Mouse (Mus musculus): ENCODE data around the gene Prr23a2. TPM values are rescaled to one million over a fixed set of nuclear protein-coding genes. Genes with fewer than 3 reads are reported as not detected.
"Not testable (repeated sequence)": the region's sequence is repeated elsewhere in the genome, so short reads cannot be mapped to it uniquely, and the experiment has no call there.

Prr23a2 gene
- not detected in 2 replicates for polyA plus RNA-seq (2015; fragmentation: Nextera tagmentation; extraction: Ambion mirVana)

DNA sequence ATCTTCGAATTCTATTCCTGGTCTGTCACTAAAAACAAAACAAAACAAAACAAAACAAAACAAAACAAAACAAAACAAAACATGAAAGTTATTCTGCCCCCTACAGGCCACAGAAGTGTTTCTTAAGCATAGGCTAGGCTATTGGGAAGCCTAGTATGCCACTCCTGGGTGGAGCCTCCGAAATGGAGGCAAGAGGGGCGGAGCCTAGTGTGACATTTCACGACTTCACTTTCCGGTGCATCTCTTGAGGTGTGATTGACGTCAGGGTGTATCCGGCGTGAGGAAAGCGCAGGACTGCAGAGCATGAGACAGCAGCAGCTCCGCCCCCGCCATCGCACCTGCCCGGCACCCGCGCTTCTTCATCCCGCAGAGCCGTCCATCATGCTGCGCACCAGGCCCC lies at the start of gene Prr23a2:
Prr23a2 (plus strand) TSS at position 285 of the 400 bp plus-strand sequence.
- H3K27ac ChIP-seq (replicated peaks): no peak within 1 kb of the TSS
- no peaks in the 10 kb centered on the region for H3K4me1 ChIP-seq
- H3K9ac ChIP-seq (replicated peaks): no peak within 1 kb of the TSS
- H3K4me3 ChIP-seq (replicated peaks): no peak within 1 kb of the TSS
- no peak within 1 kb of the TSS for H3K4me2 ChIP-seq
- no peaks in the 10 kb centered on the region for H3K9me3 ChIP-seq (replicated peaks)
- no peaks in the 10 kb centered on the region for H3K36me3 ChIP-seq
- no peak for ATAC-seq (ENCODE audit: low FRiP score)
- 76% methylated on average over 18 of the region's 18 CpGs for WGBS
- H3K27me3 ChIP-seq (replicated peaks): no peaks in the 10 kb centered on the region

DNA sequence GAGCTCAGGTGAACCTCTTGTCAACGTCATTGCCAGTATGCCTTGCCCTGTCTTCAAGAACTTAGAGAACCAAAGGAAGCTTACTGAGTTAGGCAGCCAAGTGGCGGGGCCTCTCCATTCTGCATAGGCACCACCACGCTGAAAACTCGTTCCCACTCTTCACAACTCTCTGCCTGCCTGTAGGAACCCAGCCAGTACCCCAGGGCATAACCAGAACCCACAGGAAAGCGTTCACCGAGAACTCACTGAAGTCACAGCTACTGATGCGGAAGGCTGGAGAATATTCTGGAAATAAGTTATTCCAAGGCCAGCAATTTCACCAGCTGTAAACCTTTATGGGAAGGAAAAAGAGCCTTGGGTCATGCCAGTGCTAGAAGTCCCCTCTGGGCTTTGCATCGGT lies 48.7 kb upstream of the Prr23a2 start:
- Histone ChIP-seq H3K4me1 (no peaks in the 10 kb centered on the region), H3K36me3 (no peaks in the 10 kb centered on the region), H3K27ac (replicated peaks) (no peak overlapping the region), H3K27me3 (replicated peaks) (no peaks in the 10 kb centered on the region), H3K9me3 (replicated peaks) (no peaks in the 10 kb centered on the region), H3K4me2 (no peak overlapping the region), H3K4me3 (replicated peaks) (no peak overlapping the region), H3K9ac (replicated peaks) (no peak overlapping the region)
- 86% methylated on average over 8 of the region's 8 CpGs for WGBS
- no peak for ATAC-seq (ENCODE audit: low FRiP score)

DNA sequence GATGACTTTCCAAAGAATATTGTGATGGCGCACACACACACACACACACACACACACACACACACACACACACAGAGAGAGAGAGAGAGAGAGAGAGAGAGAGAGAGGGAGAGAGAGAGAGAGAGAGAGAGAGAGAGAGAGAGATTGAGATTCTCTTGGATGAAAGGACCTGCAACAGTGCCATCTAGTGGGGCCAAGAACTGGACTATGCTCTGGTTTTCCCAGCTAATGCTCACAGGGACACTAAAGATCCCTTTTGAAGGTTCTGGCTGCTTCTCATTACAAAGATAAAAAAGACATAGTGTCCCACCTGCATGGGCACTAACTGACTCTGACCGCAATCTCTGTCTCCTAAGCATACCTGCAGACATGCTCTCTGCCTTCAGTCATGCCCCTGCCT lies 46.8 kb upstream of the Prr23a2 start:
- H3K4me2 ChIP-seq; H3K27me3 ChIP-seq (replicated peaks); H3K9ac ChIP-seq (replicated peaks); H3K36me3 ChIP-seq; H3K4me3 ChIP-seq (replicated peaks); H3K27ac ChIP-seq (replicated peaks); H3K4me1 ChIP-seq; ATAC-seq (ENCODE audit: low FRiP score); H3K9me3 ChIP-seq (replicated peaks): not testable (repeated sequence)
- WGBS: 72% methylated on average over 2 of the region's 2 CpGs

DNA sequence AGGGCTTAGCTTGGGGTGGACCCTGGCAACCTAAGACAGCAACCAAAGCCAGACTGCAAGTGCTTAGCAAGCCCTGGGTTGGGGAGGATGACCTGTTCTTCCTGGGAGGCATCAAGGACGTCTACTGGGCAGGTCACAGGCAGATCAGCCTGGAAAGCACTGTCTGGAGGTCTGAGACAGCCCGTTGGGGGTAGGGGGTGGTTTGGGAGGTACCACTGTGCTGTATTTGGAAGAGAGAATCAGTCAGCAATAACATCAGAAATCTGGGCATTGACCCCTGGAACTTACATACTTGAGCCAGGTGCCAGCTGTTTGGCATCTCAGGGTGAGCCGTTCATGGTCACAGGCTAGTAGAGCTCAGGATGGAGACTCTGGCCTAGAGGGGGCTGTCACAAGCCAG lies 40.2 kb upstream of the Prr23a2 start:
- WGBS: 84% methylated on average over 3 of the region's 3 CpGs
- H3K9ac ChIP-seq (replicated peaks): no peak overlapping the region
- no peak overlapping the region for H3K4me2 ChIP-seq
- H3K27ac ChIP-seq (replicated peaks): no peak overlapping the region
- no peaks in the 10 kb centered on the region for H3K9me3 ChIP-seq (replicated peaks)
- H3K36me3 ChIP-seq: no peaks in the 10 kb centered on the region
- no peaks in the 10 kb centered on the region for H3K4me1 ChIP-seq
- no peak overlapping the region for H3K4me3 ChIP-seq (replicated peaks)
- ATAC-seq (ENCODE audit: low FRiP score): no peak
- H3K27me3 ChIP-seq (replicated peaks): no peaks in the 10 kb centered on the region

DNA sequence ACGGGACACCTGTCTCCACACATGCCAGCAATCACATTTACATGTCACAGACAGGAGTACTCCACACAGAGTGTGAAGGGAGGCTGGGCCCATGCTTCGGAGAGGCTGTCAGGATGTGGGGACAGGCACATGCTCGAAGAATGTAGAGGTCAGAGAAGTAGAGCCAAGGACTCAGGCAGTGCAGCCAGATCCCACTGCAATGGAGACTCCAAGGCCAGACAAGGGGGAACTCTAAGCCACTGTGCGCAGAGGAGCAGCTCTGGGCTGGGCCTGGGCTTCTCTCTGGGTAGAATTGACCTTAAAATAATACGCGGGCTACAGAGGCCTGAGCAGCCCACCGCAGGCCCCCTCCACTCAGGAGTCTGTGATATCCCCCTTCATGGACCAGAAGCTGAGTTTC lies 38.7 kb upstream of the Prr23a2 start:
- Histone ChIP-seq H3K9me3 (replicated peaks) (no peaks in the 10 kb centered on the region), H3K27ac (replicated peaks) (no peak overlapping the region), H3K4me2 (no peak overlapping the region), H3K4me3 (replicated peaks) (no peak overlapping the region), H3K27me3 (replicated peaks) (no peaks in the 10 kb centered on the region), H3K9ac (replicated peaks) (no peak overlapping the region), H3K36me3 (no peaks in the 10 kb centered on the region), H3K4me1 (no peaks in the 10 kb centered on the region)
- 85% methylated on average over 7 of the region's 7 CpGs for WGBS
- ATAC-seq (ENCODE audit: low FRiP score): no peak

DNA sequence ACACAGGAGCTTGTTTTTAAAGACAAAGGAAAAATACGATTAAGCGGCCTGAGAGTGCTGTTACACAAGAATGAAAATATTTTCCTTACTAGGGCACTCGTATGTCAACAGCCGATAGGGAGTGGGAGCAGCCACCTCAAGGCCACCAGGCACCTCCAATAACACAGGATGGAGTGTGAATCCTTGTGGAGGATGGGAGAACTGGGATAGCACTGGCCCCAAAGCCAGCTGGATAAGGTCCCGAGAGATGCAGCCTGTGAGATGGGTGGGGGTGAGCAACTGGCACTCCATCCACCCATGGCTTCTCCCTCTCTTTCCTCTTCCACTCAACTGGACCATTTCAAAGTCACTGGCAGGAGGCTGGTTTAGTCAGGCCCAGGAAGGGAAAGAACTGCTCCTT lies 37.3 kb upstream of the Prr23a2 start:
- 92% methylated on average over 5 of the region's 5 CpGs for WGBS
- no peak overlapping the region for H3K27ac ChIP-seq (replicated peaks)
- no peak for ATAC-seq (ENCODE audit: low FRiP score)
- no peaks in the 10 kb centered on the region for H3K4me1 ChIP-seq
- no peak overlapping the region for H3K4me2 ChIP-seq
- no peaks in the 10 kb centered on the region for H3K27me3 ChIP-seq (replicated peaks)
- H3K4me3 ChIP-seq (replicated peaks): no peak overlapping the region
- no peaks in the 10 kb centered on the region for H3K9me3 ChIP-seq (replicated peaks)
- H3K9ac ChIP-seq (replicated peaks): no peak overlapping the region
- H3K36me3 ChIP-seq: no peaks in the 10 kb centered on the region

DNA sequence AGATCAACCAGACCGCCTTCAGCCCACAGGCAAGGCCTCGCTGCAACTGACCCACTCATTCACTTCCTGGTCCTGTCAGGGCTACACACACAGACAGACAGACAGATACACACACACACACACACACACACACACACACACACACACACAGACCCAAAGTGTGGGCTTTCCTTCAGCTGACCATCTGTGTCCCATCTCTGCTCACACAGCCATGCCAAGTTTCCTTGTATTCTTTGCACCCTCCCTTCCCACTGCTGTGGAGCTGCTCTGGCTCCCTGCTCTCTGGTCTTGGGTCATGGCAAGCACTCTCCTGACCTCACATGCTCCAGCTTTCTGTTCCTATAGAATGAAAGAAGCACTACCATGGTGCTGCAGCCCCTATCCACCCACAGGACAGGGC lies 36.8 kb upstream of the Prr23a2 start:
- no peak overlapping the region for H3K9ac ChIP-seq (replicated peaks)
- H3K27ac ChIP-seq (replicated peaks): no peak overlapping the region
- no peaks in the 10 kb centered on the region for H3K27me3 ChIP-seq (replicated peaks)
- no peak overlapping the region for H3K4me3 ChIP-seq (replicated peaks)
- H3K4me1 ChIP-seq: no peaks in the 10 kb centered on the region
- no peak overlapping the region for H3K4me2 ChIP-seq
- H3K9me3 ChIP-seq (replicated peaks): no peaks in the 10 kb centered on the region
- 90% methylated on average over 2 of the region's 2 CpGs for WGBS
- ATAC-seq (ENCODE audit: low FRiP score): no peak
- H3K36me3 ChIP-seq: no peaks in the 10 kb centered on the region

DNA sequence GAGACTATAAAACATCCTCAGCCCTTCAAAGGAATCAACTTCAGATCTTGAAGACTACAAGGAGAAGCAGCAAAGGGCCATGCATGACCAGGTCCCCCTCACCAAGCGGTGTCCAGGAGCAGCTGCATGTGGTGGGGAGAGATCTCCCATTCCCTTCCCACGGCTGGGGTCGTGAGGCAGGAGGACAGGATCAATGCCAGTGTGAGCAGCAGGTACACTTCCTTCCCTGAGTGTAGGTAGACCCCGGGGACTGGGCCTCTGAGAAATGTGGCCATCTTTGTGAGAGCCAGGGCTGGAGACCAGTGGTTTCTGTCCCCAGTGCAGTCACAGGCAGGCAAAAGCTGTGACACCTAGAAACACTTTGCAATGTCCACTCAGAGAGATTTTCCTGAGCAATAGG lies 35.8 kb upstream of the Prr23a2 start:
- Histone ChIP-seq H3K27ac (replicated peaks) (no peak overlapping the region), H3K9me3 (replicated peaks) (no peaks in the 10 kb centered on the region), H3K4me1 (no peaks in the 10 kb centered on the region), H3K36me3 (no peaks in the 10 kb centered on the region), H3K4me3 (replicated peaks) (no peak overlapping the region), H3K27me3 (replicated peaks) (no peaks in the 10 kb centered on the region), H3K9ac (replicated peaks) (no peak overlapping the region), H3K4me2 (no peak overlapping the region)
- ATAC-seq (ENCODE audit: low FRiP score): no peak
- 90% methylated on average over 4 of the region's 4 CpGs for WGBS

DNA sequence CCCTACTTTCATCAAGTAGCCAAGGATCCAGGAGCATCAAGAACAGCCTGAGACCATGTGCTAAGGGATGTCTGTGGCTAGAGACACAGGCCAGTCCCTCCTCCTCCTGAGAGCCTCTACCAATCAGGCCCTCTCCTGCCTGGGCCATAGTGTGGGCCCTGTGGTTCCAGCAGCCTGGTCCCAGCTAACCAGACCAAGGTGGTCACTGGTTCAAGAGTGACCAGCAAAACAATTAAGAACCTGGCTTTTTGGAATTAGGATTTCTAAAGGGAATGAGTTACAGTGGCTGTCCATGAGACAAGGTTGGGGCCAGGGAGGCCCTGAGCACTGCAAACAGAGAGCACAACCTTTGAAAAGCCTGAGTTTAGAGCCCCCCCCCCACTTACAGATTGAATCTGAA lies 35.2 kb upstream of the Prr23a2 start:
- ATAC-seq (ENCODE audit: low FRiP score): no peak
- H3K9me3 ChIP-seq (replicated peaks): no peaks in the 10 kb centered on the region
- H3K4me1 ChIP-seq: no peaks in the 10 kb centered on the region
- H3K4me2 ChIP-seq: no peak overlapping the region
- no peaks in the 10 kb centered on the region for H3K36me3 ChIP-seq
- no peak overlapping the region for H3K4me3 ChIP-seq (replicated peaks)
- no peak overlapping the region for H3K27ac ChIP-seq (replicated peaks)
- no peaks in the 10 kb centered on the region for H3K27me3 ChIP-seq (replicated peaks)
- H3K9ac ChIP-seq (replicated peaks): no peak overlapping the region

DNA sequence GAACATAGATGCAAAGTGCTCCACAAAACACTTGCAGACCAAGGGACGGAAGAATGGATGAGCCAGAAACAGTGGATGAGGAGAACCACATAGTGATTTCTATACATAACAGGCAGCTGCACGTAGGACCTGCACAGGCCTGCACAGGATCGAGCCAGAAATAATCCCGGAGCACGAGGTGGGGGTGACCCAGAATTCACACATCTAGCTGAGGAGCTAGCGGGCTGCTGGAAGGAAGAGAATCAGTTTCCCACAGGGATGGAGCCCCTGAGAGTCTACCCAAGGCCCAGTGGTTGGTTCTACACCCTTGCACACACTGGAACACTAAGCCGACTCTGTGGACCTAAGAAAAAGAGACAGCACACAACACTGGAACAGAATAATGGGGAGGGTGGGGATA lies 32.5 kb upstream of the Prr23a2 start:
- no peak overlapping the region for H3K9ac ChIP-seq (replicated peaks)
- ATAC-seq (ENCODE audit: low FRiP score): no peak
- H3K27ac ChIP-seq (replicated peaks): no peak overlapping the region
- WGBS: 91% methylated on average over 7 of the region's 7 CpGs
- H3K9me3 ChIP-seq (replicated peaks): no peaks in the 10 kb centered on the region
- H3K27me3 ChIP-seq (replicated peaks): no peaks in the 10 kb centered on the region
- H3K4me3 ChIP-seq (replicated peaks): no peak overlapping the region
- no peak overlapping the region for H3K4me2 ChIP-seq
- H3K4me1 ChIP-seq: no peaks in the 10 kb centered on the region
- H3K36me3 ChIP-seq: no peaks in the 10 kb centered on the region

DNA sequence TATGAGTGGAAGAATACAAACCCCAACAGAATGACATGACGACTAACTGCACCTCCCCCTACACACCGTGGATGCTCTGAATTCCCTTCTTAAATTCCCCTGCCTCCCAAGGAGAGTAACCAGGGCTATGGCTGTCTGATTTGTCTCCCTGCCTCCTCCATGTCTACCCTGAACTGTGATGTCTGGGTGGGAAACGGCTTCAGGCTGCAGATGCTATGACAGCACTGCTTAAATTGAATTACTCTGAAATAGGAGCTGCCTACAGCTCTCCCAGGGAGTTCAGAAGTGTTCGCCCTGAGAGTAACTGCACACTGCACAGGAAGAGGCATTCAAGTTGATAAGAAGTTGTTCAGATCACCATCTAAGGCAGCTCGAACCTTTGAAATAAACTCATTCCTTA lies 26.8 kb upstream of the Prr23a2 start:
- Histone ChIP-seq H3K27ac (replicated peaks) (no peak overlapping the region), H3K9ac (replicated peaks) (no peak overlapping the region), H3K4me1 (no peaks in the 10 kb centered on the region), H3K9me3 (replicated peaks) (no peaks in the 10 kb centered on the region), H3K4me2 (no peak overlapping the region), H3K36me3 (no peaks in the 10 kb centered on the region), H3K27me3 (replicated peaks) (no peaks in the 10 kb centered on the region), H3K4me3 (replicated peaks) (no peak overlapping the region)
- 67% methylated on average over 5 of the region's 5 CpGs for WGBS
- no peak for ATAC-seq (ENCODE audit: low FRiP score)

DNA sequence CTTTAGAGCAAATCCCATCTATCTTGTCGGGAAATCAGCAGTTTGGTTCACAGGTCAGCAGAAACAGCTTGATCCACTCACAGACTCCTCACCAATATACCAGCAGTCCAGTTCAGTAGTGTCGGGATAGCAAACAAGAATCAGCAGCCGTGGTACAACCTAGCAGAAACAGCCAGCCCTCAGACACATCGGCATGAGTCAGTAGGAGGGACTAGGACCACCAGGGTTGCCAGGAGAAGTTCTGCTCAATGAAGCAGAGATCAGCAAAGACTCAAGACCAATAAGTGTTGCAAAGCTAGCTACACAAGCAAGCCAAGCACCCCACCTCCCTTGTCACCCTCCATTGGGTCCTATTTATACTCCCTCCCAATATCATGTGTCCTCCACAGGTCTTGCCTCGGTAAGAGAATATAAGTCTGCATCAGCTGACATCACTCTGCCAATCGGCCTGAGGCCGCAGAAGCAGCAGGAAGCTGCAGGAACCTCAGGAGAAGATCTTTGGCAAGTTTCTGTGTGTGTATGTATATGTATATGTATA lies 18.7 kb upstream of the Prr23a2 start:
- 87% methylated on average over 7 of the region's 7 CpGs for WGBS
- no peaks in the 10 kb centered on the region for H3K27me3 ChIP-seq (replicated peaks)
- H3K9me3 ChIP-seq (replicated peaks): no peaks in the 10 kb centered on the region
- no peak overlapping the region for H3K4me2 ChIP-seq
- H3K4me1 ChIP-seq: no peaks in the 10 kb centered on the region
- no peaks in the 10 kb centered on the region for H3K36me3 ChIP-seq
- H3K9ac ChIP-seq (replicated peaks): no peak overlapping the region
- no peak overlapping the region for H3K4me3 ChIP-seq (replicated peaks)
- ATAC-seq (ENCODE audit: low FRiP score): no peak
- no peak overlapping the region for H3K27ac ChIP-seq (replicated peaks)

DNA sequence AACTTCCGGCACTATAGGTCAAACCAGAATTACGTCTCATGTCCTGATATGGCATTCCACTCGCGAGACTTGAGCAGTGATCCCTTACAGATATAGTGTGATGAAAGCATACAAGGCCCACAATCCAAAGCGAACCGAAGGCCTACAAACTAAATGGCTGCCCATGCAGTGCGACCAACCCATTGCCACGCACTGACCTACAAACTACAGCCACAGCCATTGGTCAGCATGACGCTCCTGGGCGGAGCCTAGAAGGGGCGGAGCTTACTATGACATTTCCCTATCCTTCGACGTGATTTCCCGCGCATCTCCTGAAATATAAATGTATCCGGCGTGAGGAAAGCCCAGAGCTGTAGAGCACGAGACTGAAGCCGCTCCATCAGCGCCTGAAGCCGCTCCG lies 14.2 kb upstream of the Prr23a2 start, which contains the start of gene Prr23a1:
Prr23a1 (plus strand) TSS at position 387 of the 400 bp plus-strand sequence.
- 63% methylated on average over 22 of the region's 22 CpGs for WGBS
- no peaks in the 10 kb centered on the region for H3K27me3 ChIP-seq (replicated peaks)
- no peak for ATAC-seq (ENCODE audit: low FRiP score)
- no peaks in the 10 kb centered on the region for H3K9me3 ChIP-seq (replicated peaks)
- H3K27ac ChIP-seq (replicated peaks): no peak within 1 kb of the TSS
- no peak within 1 kb of the TSS for H3K9ac ChIP-seq (replicated peaks)
- H3K4me2 ChIP-seq: peak within 1 kb of the TSS; percentile 40
- H3K4me1 ChIP-seq: no peaks in the 10 kb centered on the region
- H3K4me3 ChIP-seq (replicated peaks): peak within 1 kb of the TSS; percentile 16; the same call in 1 of the 2 replicates
- H3K36me3 ChIP-seq: no peaks in the 10 kb centered on the region

All from neural tube, embryonic 15.5 days (tissue).